ENCODE assay signal across 8 mouse cellular contexts in genomic region chr3:57736419-57737095, GRCm38 (mm10). TPM values are rescaled to one million over a fixed set of nuclear protein-coding genes. Genes with fewer than 3 reads are reported as not detected.
DNase-seq lines count a peak whose midpoint lies in the region; ATAC-seq lines count a peak whose summit lies in the region.

No protein-coding gene starts in this region.

- WGBS in lung, embryonic 15.5 days: under 1% methylated on average over 13 of the region's 13 CpGs
- WGBS in hindbrain, embryonic 12.5 days: 3% methylated on average over 13 of the region's 13 CpGs

- H3K4me1 ChIP-seq in lung, embryonic 15.5 days: peaks cover 10% of the 10 kb centered on the region
- H3K4me1 ChIP-seq in hindbrain, embryonic 12.5 days: peaks cover 16% of the 10 kb centered on the region

- H3K9me3 ChIP-seq in lung, embryonic 15.5 days: no peaks in the 10 kb centered on the region
- H3K9me3 ChIP-seq in hindbrain, embryonic 12.5 days (replicated peaks): no peaks in the 10 kb centered on the region

- ATAC-seq in lung, embryonic 15.5 days (ENCODE audit: borderline replicate concordance, extremely low read depth, low FRiP score, low TSS enrichment): no peak
- no peak for ATAC-seq in hindbrain, embryonic 12.5 days (ENCODE audit: low FRiP score)

- H3K27me3 ChIP-seq in lung, embryonic 15.5 days: no peaks in the 10 kb centered on the region
- H3K27me3 ChIP-seq in hindbrain, embryonic 12.5 days: no peaks in the 10 kb centered on the region

- H3K4me2 ChIP-seq in lung, embryonic 15.5 days: peak overlapping the region; percentile 64
- peak overlapping the region; percentile 63 for H3K4me2 ChIP-seq in hindbrain, embryonic 12.5 days (replicated peaks)

- H3K27ac ChIP-seq in lung, embryonic 15.5 days: peak overlapping the region; percentile 95
- peak overlapping the region; percentile 92 for H3K27ac ChIP-seq in hindbrain, embryonic 12.5 days

- DNase-seq in lung, postnatal 14 days: no peak
- DNase-seq in c-Kit-negative CD71-positive TER-119-positive erythroid progenitor cells, embryonic 14.5 days (ENCODE audit: low read depth, low spot score): peak; percentile 16
- peak; percentile 7 for DNase-seq in lung, postnatal 36 days
- DNase-seq in yolk sac, embryonic 10.5 days (ENCODE audit: low spot score): peak; percentile 4
- DNase-seq in cerebellum, adult 8-10 months: no peak
- DNase-seq in thymus, postnatal 0 days (ENCODE audit: low spot score): no peak

- H3K4me3 ChIP-seq in lung, embryonic 15.5 days: peak overlapping the region; percentile 66
- H3K4me3 ChIP-seq in hindbrain, embryonic 12.5 days: peak overlapping the region; percentile 72

- no peaks in the 10 kb centered on the region for H3K36me3 ChIP-seq in lung, embryonic 15.5 days
- no peaks in the 10 kb centered on the region for H3K36me3 ChIP-seq in hindbrain, embryonic 12.5 days

- peak overlapping the region; percentile 69 for H3K9ac ChIP-seq in lung, embryonic 15.5 days
- peak overlapping the region; percentile 78 for H3K9ac ChIP-seq in hindbrain, embryonic 12.5 days

RNA-seq across cellular contexts. Expression of gene Rnf13, which starts 0.7 kb away (rescaled TPM):
- polyA plus RNA-seq in lung, embryonic 15.5 days (2015; fragmentation: Nextera tagmentation; extraction: Ambion mirVana): 89.8 and 92.5 TPM in 2 replicates
- 64.7 and 68.8 TPM in 2 replicates for polyA plus RNA-seq in hindbrain, embryonic 12.5 days (2016; fragmentation: Nextera tagmentation; extraction: Ambion mirVana)
- 84.8 and 94.8 TPM in 2 replicates for polyA plus RNA-seq in thymus, postnatal 0 days (2015; fragmentation: Nextera tagmentation; extraction: Ambion mirVana)

RNA-seq across cellular contexts. Expression of gene Ankub1, which starts 44.0 kb away (rescaled TPM):
- polyA plus RNA-seq in lung, embryonic 15.5 days (2015; fragmentation: Nextera tagmentation; extraction: Ambion mirVana): 0.16 and 0.19 TPM in 2 replicates
- polyA plus RNA-seq in hindbrain, embryonic 12.5 days (2016; fragmentation: Nextera tagmentation; extraction: Ambion mirVana): 0.13 and 0.18 TPM in 2 replicates
- not detected in 2 replicates for polyA plus RNA-seq in thymus, postnatal 0 days (2015; fragmentation: Nextera tagmentation; extraction: Ambion mirVana)

Comparison
In these comparisons a context has a peak if more than half of its experiments do, and no peak if none do; other contexts are left out.
1. DNase-seq: peak in c-Kit-negative CD71-positive TER-119-positive erythroid progenitor cells, embryonic 14.5 days (single experiment), lung, postnatal 36 days (single experiment) and yolk sac, embryonic 10.5 days (single experiment); none in lung, postnatal 14 days (single experiment), cerebellum, adult 8-10 months (single experiment) and thymus, postnatal 0 days (single experiment).